Mouse (Mus musculus): Measurements from ENCODE around the gene Fiz1. TPM values are rescaled to one million over a fixed set of nuclear protein-coding genes. Genes with fewer than 3 reads are reported as not detected.

Gene Fiz1
- polyA plus RNA-seq, 1 experiment from 2014 or later = 26.2 TPM

DNA sequence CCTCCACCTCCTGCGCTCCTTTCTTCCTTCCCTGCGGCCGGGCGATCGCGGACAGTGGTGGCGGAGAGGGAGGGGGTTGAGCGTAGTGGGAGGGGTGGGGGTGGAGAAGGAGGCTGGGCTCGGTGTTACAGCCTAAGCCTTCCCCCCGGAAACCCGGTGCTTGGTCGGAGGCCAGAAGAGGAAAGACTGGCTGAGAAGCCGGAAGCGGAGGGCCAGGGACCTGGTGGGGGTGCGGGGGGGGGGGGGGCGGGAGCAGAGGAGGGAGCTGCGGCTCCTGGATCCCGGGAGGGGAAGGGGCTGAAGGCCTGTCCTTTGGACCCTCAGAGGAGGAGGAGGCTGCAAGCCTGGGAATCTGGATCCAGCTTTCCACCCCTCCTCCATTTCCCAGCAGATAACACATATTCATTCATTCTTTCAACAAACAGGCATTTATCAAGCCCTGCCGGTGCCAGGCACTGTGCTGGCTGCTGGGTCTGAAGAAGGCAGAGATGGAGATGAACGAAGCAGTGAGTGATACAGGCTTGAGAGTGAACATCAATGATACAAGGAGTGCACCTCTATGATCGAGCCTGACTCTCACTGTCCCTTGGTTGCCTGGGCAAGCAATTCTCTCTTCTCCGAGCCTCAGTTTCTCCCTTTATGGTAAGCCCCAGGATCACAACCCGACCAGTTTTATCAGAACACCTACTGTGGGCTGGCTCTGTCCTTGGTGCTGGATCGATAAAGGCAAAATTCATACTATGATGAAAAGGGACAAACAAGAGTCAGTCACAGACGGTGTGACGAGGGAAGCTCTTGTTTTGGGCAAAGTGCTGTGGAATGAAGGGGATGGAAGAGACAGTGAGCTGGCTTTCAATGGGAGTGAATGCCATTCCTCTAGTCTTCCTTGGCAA lies 18.2 kb downstream of the Fiz1 start, which contains the start of gene Zfp579:
Gene Zfp579, minus strand, starts transcription at position 156 of the 893 bp plus-strand sequence.
- peaks cover 27% of the 10 kb centered on the region for H3K4me1 ChIP-seq (replicated peaks)
- peaks cover 22% of the 10 kb centered on the region for H3K36me3 ChIP-seq
- peak within 1 kb of the TSS; percentile 75 for H3K9ac ChIP-seq
- no peaks in the 10 kb centered on the region for H3K9me3 ChIP-seq (replicated peaks)
- peaks cover 20% of the 10 kb centered on the region for H3K27me3 ChIP-seq
- peak within 1 kb of the TSS; percentile 82 for H3K4me2 ChIP-seq
- peak within 1 kb of the TSS; percentile 59 for H3K27ac ChIP-seq
- peak within 1 kb of the TSS; percentile 71 for H3K4me3 ChIP-seq
- 8% methylated on average over 14 of the region's 26 CpGs for WGBS
- peak; percentile 76 for ATAC-seq (replicated peaks; ENCODE audit: insufficient number of reproducible peaks, insufficient read depth, low FRiP score, low read depth)

DNA sequence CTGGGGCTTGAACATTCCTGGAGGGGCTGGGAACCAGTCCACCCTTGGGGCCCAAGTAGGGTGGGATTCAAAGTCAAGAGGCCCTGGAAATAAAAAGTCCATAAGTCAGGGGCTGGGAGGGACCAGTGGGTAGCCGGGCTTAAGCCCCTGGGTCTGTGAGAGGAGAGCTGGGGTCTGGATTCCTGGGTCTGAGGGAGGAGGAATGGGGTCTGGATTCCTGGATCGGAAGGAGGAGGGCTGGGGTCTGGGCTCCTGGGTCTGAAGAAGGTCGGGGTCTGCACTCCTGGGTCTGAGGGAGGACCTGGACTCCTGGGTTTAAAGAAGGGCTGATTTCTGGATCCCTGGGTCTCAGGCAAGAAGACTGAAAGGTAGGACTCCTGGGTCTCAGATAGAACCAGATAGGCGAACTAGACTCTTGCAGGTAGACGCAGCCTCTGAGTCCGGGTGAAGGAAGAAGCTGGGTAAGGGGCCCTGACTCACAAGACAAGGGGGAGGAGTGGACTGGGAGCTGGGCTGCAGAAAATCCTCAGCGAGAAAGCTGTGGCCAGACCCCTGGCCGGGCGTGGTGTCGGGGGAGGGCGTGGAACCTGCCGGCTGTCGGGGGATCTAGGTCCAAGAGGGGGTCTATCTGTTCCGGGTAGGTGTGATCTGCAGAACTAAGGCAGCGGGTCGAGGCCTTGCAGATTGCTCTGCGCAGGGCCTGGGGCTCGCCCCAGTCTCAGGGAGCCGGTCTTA lies 19.1 kb downstream of the Fiz1 start:
- H3K9me3 ChIP-seq (replicated peaks) = no peaks in the 10 kb centered on the region
- peak; percentile 32; the same call in 1 of the 2 replicates for ATAC-seq (replicated peaks; ENCODE audit: insufficient number of reproducible peaks, insufficient read depth, low FRiP score, low read depth)
- peak overlapping the region; percentile 71 for H3K4me3 ChIP-seq
- peaks cover 27% of the 10 kb centered on the region for H3K4me1 ChIP-seq (replicated peaks)
- peak overlapping the region; percentile 59 for H3K27ac ChIP-seq
- peaks cover 20% of the 10 kb centered on the region for H3K27me3 ChIP-seq
- peaks cover 22% of the 10 kb centered on the region for H3K36me3 ChIP-seq
- H3K9ac ChIP-seq = peak overlapping the region; percentile 75
- peak overlapping the region; percentile 82 for H3K4me2 ChIP-seq
- WGBS = 6% methylated on average over 19 of the region's 19 CpGs

DNA sequence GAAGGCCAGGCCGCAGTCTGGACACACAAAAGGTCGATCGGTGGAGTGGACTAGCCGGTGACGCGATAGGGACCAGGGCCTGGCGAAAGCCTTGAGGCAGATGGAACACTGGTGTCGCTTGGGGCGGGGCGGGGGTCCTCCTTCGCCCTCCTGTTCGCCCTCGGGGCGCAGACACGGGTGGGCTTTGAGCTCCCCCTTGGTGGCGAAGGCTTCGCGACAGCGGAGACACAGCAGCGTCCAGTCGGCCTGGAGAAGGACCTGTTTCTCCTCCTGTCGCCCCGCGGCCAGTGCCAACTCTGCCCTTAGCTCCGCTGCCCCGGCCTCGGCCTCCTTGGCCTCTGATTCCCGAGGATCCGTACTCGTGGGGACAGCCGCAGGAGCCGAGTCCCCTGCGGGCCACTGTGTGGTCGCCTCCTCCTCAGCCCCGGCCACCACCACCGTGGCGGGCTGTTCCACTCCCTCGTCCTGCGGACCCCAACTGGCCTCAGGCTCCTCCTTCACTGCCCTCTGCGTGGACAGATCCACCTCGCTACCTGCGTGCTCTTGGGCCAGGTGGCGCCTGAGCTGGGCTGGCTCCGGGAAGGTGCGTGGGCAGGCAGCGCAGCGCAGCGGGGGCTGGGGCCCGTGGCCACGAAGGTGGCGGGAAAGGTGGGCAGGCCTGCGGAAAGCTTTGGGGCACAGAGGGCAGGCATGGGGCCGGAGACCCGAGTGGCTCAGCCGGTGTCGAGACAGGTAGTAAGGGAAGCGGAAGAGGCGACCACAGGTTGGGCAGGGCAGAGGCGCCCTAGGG lies 20.3 kb downstream of the Fiz1 start:
- Histone ChIP-seq H3K9ac (peak overlapping the region; percentile 10; the same call in 1 of the 2 replicates), H3K9me3 (replicated peaks) (no peaks in the 10 kb centered on the region), H3K27ac (no peak overlapping the region), H3K4me1 (replicated peaks) (peaks cover 27% of the 10 kb centered on the region), H3K4me2 (peak overlapping the region; percentile 82), H3K36me3 (peaks cover 22% of the 10 kb centered on the region), H3K27me3 (peaks cover 20% of the 10 kb centered on the region), H3K4me3 (peak overlapping the region; percentile 71)
- no peak for ATAC-seq (replicated peaks; ENCODE audit: insufficient number of reproducible peaks, insufficient read depth, low FRiP score, low read depth)
- 49% methylated on average over 59 of the region's 59 CpGs for WGBS

DNA sequence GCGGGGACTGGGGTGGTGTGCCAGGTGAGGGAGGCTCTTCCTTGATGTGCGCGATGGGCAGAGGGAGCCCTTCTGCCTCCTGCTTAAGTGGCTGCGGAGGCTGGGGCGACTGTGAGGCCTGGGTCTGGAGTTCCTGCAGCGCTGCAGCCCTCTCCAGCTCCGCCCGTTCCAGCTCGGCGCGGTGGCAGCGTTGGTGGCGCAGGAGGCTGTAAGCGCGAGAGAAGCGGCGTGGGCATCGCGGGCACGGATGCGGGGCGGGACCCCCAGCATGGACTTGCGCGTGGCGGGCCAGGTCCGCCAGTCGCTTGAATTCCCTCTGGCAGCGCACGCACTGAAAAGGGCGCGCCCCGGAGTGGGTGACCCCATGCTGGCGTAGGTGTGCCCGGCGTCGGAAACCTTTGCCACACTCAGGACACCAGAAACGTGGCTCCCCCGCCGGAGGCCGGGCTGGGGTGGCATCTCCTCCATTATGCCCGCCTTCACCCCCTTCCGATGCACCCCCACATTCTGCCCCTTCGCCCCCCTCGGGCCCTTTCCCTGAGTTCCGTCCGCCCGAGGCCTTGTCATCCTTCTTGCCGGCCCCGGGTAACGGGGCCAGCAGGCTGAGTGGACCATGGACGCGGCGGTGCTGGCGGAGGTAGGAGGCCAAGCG lies 21.0 kb downstream of the Fiz1 start:
- Histone ChIP-seq H3K27ac (no peak overlapping the region), H3K4me1 (replicated peaks) (peaks cover 27% of the 10 kb centered on the region), H3K27me3 (peaks cover 20% of the 10 kb centered on the region), H3K4me3 (peak overlapping the region; percentile 71), H3K9me3 (replicated peaks) (no peaks in the 10 kb centered on the region), H3K9ac (no peak overlapping the region), H3K36me3 (peaks cover 22% of the 10 kb centered on the region), H3K4me2 (peak overlapping the region; percentile 82)
- ATAC-seq (replicated peaks; ENCODE audit: insufficient number of reproducible peaks, insufficient read depth, low FRiP score, low read depth) = no peak
- 43% methylated on average over 51 of the region's 55 CpGs for WGBS

DNA sequence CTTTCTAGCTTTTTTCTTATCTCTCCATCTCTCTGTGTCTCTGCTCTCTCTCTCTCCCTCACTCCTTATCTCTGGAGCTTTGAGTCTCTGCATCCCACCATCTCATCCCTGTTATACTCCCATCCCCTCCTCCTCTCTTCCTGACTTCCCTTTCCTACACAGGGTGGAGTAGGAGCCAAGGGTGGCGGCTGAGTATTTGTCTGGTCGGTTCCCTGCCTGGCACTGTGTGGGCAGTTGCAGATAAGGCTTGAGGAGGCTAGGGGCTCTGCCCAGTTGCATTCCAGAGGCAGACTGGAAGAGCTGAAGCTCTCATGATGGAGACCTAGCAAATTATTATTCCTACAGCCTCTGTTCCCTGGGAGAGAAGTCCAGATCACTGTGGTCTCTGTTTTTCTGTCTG lies 26.2 kb downstream of the Fiz1 start:
- Histone ChIP-seq H3K36me3 (peaks cover 10% of the 10 kb centered on the region), H3K4me1 (replicated peaks) (peaks cover under 1% of the 10 kb centered on the region; the same call in 1 of the 2 replicates), H3K9me3 (replicated peaks) (no peaks in the 10 kb centered on the region), H3K27me3 (peaks cover 5% of the 10 kb centered on the region), H3K27ac (no peak overlapping the region), H3K9ac (no peak overlapping the region), H3K4me3 (no peak overlapping the region), H3K4me2 (no peak overlapping the region)
- 23% methylated on average over 2 of the region's 2 CpGs for WGBS
- 0 out of 2 replicates have a peak, but pooled peaks have one; percentile 49 for ATAC-seq (replicated peaks; ENCODE audit: insufficient number of reproducible peaks, insufficient read depth, low FRiP score, low read depth)

DNA sequence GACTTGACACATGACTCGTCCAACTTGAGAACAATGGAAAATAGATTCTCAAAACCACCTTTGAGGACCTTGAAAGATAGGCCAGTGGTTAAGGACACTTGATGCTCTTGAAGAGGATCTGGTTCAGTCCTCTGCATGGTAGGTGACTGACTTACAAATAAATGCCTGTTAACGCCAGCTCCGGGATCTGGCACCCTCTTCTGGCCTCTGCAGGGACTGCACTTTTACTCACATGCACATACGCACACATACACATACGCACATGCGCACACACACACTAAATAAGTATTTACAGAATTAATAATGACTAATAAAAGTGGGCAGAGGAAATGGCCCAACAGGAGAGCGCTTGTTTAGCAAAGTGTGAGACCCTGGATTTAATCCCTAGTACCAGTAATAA lies 37.7 kb downstream of the Fiz1 start:
- no peaks in the 10 kb centered on the region for H3K36me3 ChIP-seq
- no peaks in the 10 kb centered on the region for H3K27me3 ChIP-seq
- H3K9me3 ChIP-seq (replicated peaks) = no peaks in the 10 kb centered on the region
- no peak overlapping the region for H3K4me3 ChIP-seq
- H3K9ac ChIP-seq = no peak overlapping the region
- no peak overlapping the region for H3K27ac ChIP-seq
- WGBS = 87% methylated on average over 7 of the region's 7 CpGs
- no peak overlapping the region for H3K4me2 ChIP-seq
- H3K4me1 ChIP-seq (replicated peaks) = peaks cover 17% of the 10 kb centered on the region
- no peak for ATAC-seq (replicated peaks; ENCODE audit: insufficient number of reproducible peaks, insufficient read depth, low FRiP score, low read depth)

DNA sequence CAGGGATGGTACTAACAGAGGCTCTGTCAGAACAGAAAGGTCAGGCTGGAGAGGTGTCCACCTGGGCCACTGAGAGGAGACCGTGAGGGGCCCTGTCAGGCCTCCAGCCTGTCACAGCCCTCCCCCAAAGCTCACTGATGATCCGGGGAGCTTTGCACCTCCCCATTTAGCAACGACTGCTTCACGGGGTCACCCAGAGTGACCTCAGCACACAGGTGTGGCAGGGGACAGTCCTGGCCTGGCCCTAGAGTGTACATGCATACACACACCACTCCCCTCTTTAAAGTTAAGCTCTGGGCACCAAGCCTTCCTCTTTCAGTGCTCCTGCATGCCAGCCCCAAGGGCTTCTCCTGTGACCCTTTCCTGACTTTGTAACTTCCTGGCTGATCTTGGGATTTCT lies 39.0 kb downstream of the Fiz1 start:
- WGBS = 54% methylated on average over 4 of the region's 4 CpGs
- H3K9ac ChIP-seq = no peak overlapping the region
- no peaks in the 10 kb centered on the region for H3K36me3 ChIP-seq

DNA sequence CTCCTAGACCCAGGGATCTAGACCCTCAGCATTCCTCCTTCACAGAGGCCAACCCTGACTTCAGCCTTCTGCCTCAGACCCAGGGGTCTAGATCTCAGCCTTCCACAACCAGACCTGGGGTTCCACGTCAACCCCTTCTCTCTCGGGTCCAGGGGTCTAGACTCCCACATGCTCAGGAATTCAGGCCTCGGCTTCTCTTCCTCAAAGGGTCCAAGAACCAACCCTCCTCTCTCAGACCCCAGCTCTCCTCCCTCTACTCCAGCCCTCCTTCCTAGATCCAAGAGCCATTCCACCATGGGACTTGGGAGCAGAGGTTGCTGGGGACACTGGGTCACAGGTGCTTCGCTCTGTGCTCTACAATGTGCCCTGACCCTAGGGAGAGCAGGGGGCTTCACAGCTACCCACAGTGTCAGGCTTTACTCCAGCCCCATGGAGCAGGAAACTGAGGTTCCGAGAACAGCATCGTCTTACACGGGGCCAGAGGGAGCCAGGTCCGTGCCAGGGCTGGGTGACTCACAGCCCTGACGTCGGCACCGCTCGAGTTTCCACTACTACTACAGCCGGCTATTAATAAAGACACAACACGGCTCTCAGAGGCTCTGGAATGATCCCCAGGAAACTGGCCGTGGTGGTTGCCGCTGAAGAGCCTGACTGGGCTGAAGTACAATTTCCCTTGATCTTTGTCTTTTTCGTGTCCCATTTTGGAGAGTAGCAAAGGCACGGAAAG lies 42.0 kb downstream of the Fiz1 start:
- Histone ChIP-seq H3K9me3 (replicated peaks) (no peaks in the 10 kb centered on the region), H3K4me3 (no peak overlapping the region), H3K9ac (no peak overlapping the region), H3K27me3 (peaks cover 4% of the 10 kb centered on the region; the same call in 1 of the 2 replicates), H3K4me2 (no peak overlapping the region), H3K36me3 (no peaks in the 10 kb centered on the region), H3K4me1 (replicated peaks) (peaks cover 14% of the 10 kb centered on the region), H3K27ac (peak overlapping the region; percentile 59)
- peak; percentile 70 for ATAC-seq (replicated peaks; ENCODE audit: insufficient number of reproducible peaks, insufficient read depth, low FRiP score, low read depth)
- 39% methylated on average over 18 of the region's 18 CpGs for WGBS

More for the DNA sequence above, 39.0 kb downstream of the Fiz1 start:
- no peak overlapping the region for H3K27ac ChIP-seq
- ATAC-seq (replicated peaks; ENCODE audit: insufficient number of reproducible peaks, insufficient read depth, low FRiP score, low read depth) = no peak
- peaks cover 20% of the 10 kb centered on the region for H3K4me1 ChIP-seq (replicated peaks)
- no peaks in the 10 kb centered on the region for H3K27me3 ChIP-seq
- no peaks in the 10 kb centered on the region for H3K9me3 ChIP-seq (replicated peaks)
- no peak overlapping the region for H3K4me2 ChIP-seq
- H3K4me3 ChIP-seq = no peak overlapping the region

DNA sequence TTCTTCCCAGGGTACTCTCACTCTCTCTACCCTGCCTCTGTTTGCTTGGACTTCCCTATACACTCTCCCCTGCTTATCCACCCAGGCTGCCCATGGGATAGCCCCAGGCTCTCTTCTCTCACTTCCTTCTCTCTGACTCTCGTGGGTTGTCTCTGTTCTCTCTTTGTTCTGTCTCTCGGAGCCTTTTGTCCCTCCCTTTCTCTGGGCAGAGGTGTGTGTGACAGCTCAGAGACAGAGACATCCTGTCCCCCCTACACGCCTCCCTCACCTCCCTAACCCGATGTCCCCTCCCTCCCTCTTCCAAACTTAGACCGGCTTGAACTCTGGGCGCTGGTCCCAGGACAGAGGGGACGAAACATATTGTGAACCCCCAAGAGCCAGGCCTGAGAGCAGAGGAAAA lies 42.8 kb downstream of the Fiz1 start:
- Histone ChIP-seq H3K27ac (peak overlapping the region; percentile 59), H3K27me3 (peaks cover 7% of the 10 kb centered on the region; the same call in 1 of the 2 replicates), H3K4me2 (0 out of 2 replicates have a peak overlapping the region, but pooled peaks have one; percentile 4), H3K36me3 (no peaks in the 10 kb centered on the region), H3K4me1 (replicated peaks) (peaks cover 14% of the 10 kb centered on the region), H3K4me3 (no peak overlapping the region), H3K9me3 (replicated peaks) (no peaks in the 10 kb centered on the region), H3K9ac (no peak overlapping the region)
- no peak for ATAC-seq (replicated peaks; ENCODE audit: insufficient number of reproducible peaks, insufficient read depth, low FRiP score, low read depth)
- 16% methylated on average over 7 of the region's 7 CpGs for WGBS

DNA sequence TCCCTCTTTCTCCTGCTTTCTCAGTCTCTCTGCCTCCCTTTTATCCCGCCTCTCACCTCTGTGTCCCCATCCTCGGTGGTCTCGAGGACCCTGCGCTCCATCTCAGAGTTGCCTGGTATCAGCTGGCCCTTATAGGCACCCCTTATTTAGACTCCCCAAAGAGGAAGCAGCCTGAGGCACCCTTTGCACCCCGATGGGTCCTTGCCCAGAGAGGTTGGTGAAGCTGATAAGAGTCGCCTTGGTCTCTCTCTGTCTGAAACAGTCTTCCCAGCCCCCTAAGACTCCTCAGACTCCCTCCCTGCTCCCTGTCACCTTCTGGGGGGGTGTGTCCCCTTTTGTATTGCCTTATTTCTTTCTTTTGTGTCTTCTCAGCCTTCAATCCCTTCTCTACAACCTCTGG lies 43.4 kb downstream of the Fiz1 start, which contains the start of gene Sbk3:
Gene Sbk3, minus strand, starts transcription at position 101 of the 400 bp plus-strand sequence.
- Histone ChIP-seq H3K27ac (peak within 1 kb of the TSS; percentile 59), H3K4me2 (0 out of 2 replicates have a peak within 1 kb of the TSS, but pooled peaks have one; percentile 4), H3K9ac (no peak within 1 kb of the TSS), H3K36me3 (no peaks in the 10 kb centered on the region), H3K4me1 (replicated peaks) (peaks cover 14% of the 10 kb centered on the region), H3K9me3 (replicated peaks) (no peaks in the 10 kb centered on the region), H3K27me3 (peaks cover 7% of the 10 kb centered on the region; the same call in 1 of the 2 replicates), H3K4me3 (no peak within 1 kb of the TSS)
- 43% methylated on average over 6 of the region's 6 CpGs for WGBS
- ATAC-seq (replicated peaks; ENCODE audit: insufficient number of reproducible peaks, insufficient read depth, low FRiP score, low read depth) = no peak

Data from heart, embryonic 15.5 days (tissue).